Mouse (Mus musculus): ENCODE measurements at regions not wholly inside any gene's neighbourhood (a gene's known extent, or its start where the extent isn't known, plus 50 kb on each side); places are given as distances from the start of the nearest gene placed in this dataset.

DNA sequence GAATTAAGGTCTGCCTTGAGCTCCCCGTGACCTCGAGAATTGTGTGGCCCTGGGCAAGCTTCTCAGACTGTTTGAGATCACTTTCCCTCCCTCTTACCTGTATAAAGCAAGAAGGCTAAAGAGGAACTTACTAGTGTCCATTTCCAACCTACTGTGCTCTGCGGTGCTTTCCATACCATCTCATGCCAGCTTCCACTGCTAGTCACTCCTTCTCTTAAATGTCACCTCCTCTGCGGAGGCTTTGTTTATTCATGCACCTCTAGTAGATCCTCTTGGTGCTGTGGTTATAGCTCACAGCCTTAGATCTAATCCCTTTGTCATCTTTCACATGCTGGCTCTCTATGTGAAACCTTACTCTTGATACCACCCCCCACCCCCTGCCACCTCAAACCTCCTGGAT, 2310.3 kb upstream of the Lrrc6 start:
- H3K27me3 ChIP-seq (replicated peaks; ENCODE audit: control insufficient read depth, insufficient read depth, low read length) = no peaks in the 10 kb centered on the region
- H3K4me2 ChIP-seq (ENCODE audit: low read depth, low read length) = no peak overlapping the region
- no peak for ATAC-seq
- no peak overlapping the region for H3K9ac ChIP-seq (ENCODE audit: low read depth, low read length)
- H3K36me3 ChIP-seq (ENCODE audit: control insufficient read depth, insufficient read depth, low read length) = no peaks in the 10 kb centered on the region
- no peaks in the 10 kb centered on the region for H3K9me3 ChIP-seq (ENCODE audit: control insufficient read depth, low read length)
- no peak overlapping the region for H3K27ac ChIP-seq (ENCODE audit: low read length)
- 78% methylated on average over 4 of the region's 4 CpGs for WGBS
- H3K4me3 ChIP-seq (ENCODE audit: low read length) = no peak overlapping the region
- H3K4me1 ChIP-seq (ENCODE audit: control insufficient read depth, insufficient read depth, low read length) = no peaks in the 10 kb centered on the region

DNA sequence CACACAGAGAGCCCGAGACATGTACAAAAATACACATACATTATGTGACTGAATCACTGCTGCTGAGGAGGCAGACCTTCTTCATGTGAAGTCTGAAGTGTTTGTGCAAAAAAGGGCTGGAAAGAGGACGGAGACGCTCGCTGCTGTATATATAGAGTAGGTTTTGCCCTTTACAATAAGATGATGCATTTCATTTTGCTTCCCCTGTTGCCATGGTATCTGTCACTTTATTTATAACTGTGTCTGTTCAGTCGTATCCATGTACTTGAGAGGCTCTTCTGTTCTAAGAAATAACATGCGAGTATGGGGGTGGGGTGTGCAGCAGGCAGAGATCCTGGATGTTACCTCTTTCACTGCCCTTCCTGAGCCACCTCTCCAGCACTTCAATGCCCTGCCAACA, 2309.9 kb upstream of the Lrrc6 start:
- H3K9ac ChIP-seq (ENCODE audit: low read depth, low read length) = no peak overlapping the region
- H3K36me3 ChIP-seq (ENCODE audit: control insufficient read depth, insufficient read depth, low read length) = no peaks in the 10 kb centered on the region
- H3K4me2 ChIP-seq (ENCODE audit: low read depth, low read length) = no peak overlapping the region
- WGBS = 54% methylated on average over 6 of the region's 6 CpGs
- no peaks in the 10 kb centered on the region for H3K9me3 ChIP-seq (ENCODE audit: control insufficient read depth, low read length)
- H3K27ac ChIP-seq (ENCODE audit: low read length) = no peak overlapping the region
- H3K27me3 ChIP-seq (replicated peaks; ENCODE audit: control insufficient read depth, insufficient read depth, low read length) = no peaks in the 10 kb centered on the region
- H3K4me1 ChIP-seq (ENCODE audit: control insufficient read depth, insufficient read depth, low read length) = no peaks in the 10 kb centered on the region
- H3K4me3 ChIP-seq (ENCODE audit: low read length) = no peak overlapping the region
- ATAC-seq = no peak

DNA sequence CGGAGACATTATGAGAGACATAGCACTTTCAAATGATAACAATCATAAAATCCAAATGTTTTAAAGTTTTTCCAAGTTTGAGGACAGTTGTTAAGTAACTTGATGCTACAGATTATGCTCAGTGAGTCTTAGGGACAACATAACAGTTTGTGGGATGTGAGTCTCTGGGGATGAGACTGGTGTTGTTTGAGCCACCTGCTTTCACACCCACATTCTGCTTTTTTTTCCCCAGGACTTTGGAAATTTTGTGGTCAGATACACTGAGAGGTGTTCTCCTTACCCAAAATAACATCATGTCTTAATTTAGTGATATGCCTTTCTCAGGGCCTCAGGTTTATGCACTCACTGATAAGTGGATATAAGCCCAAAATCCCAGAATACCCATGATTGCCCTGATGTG, 2307.5 kb upstream of the Lrrc6 start:
- ATAC-seq = no peak
- WGBS = 87% methylated on average over 1 of the region's 1 CpGs
- H3K4me2 ChIP-seq (ENCODE audit: low read depth, low read length) = no peak overlapping the region
- no peaks in the 10 kb centered on the region for H3K4me1 ChIP-seq (ENCODE audit: control insufficient read depth, insufficient read depth, low read length)
- H3K4me3 ChIP-seq (ENCODE audit: low read length) = no peak overlapping the region
- H3K36me3 ChIP-seq (ENCODE audit: control insufficient read depth, insufficient read depth, low read length) = no peaks in the 10 kb centered on the region
- H3K27me3 ChIP-seq (replicated peaks; ENCODE audit: control insufficient read depth, insufficient read depth, low read length) = no peaks in the 10 kb centered on the region
- no peak overlapping the region for H3K9ac ChIP-seq (ENCODE audit: low read depth, low read length)
- H3K9me3 ChIP-seq (ENCODE audit: control insufficient read depth, low read length) = no peaks in the 10 kb centered on the region
- no peak overlapping the region for H3K27ac ChIP-seq (ENCODE audit: low read length)

DNA sequence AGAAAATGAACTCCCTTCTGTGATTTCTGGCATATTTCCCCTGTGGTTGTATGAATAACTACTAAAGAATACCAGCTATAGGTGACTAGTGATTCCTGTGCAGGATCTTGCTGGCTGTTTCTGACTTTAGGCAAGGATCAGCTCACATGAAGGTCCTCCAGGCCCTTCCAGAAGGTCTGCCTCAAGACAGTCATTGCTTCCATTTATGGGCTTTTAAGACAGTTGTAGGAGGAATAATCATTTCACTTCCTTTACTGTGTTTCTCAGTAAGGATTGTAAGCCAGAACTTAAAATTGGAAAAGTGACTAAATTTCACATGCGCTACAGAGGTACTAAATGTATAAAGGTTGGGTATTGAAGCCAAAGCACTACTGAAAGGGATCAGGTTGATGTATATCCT, 2303.5 kb upstream of the Lrrc6 start:
- Histone ChIP-seq H3K4me2 (ENCODE audit: low read depth, low read length) (no peak overlapping the region), H3K9me3 (ENCODE audit: control insufficient read depth, low read length) (no peaks in the 10 kb centered on the region), H3K4me1 (ENCODE audit: control insufficient read depth, insufficient read depth, low read length) (no peaks in the 10 kb centered on the region), H3K4me3 (ENCODE audit: low read length) (no peak overlapping the region), H3K27me3 (replicated peaks; ENCODE audit: control insufficient read depth, insufficient read depth, low read length) (no peaks in the 10 kb centered on the region), H3K9ac (ENCODE audit: low read depth, low read length) (no peak overlapping the region), H3K36me3 (ENCODE audit: control insufficient read depth, insufficient read depth, low read length) (no peaks in the 10 kb centered on the region), H3K27ac (ENCODE audit: low read length) (no peak overlapping the region)
- WGBS = 93% methylated on average over 1 of the region's 1 CpGs
- no peak for ATAC-seq

DNA sequence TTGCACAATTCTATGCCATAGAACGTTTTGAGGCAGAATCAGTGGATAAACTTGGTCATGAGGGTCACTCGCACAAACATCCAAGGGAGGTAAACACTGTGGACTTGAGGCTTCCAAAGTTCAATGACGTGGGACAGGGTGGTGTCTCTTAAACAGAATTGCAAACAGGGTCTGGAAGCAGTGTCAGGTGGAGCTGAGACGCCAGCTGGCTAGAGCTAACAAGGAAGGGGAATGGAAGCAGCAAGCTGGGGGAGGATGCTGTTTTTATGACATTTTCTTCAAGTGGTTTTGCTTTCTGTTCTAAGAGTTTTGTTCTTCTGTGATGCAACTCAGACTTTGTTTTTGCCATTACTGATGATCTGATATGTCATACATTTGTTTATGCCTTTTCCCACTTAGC, 2301.1 kb upstream of the Lrrc6 start:
- H3K9ac ChIP-seq (ENCODE audit: low read depth, low read length) = no peak overlapping the region
- WGBS = 71% methylated on average over 4 of the region's 4 CpGs
- H3K36me3 ChIP-seq (ENCODE audit: control insufficient read depth, insufficient read depth, low read length) = no peaks in the 10 kb centered on the region
- no peaks in the 10 kb centered on the region for H3K27me3 ChIP-seq (replicated peaks; ENCODE audit: control insufficient read depth, insufficient read depth, low read length)
- H3K4me1 ChIP-seq (ENCODE audit: control insufficient read depth, insufficient read depth, low read length) = no peaks in the 10 kb centered on the region
- no peak overlapping the region for H3K4me2 ChIP-seq (ENCODE audit: low read depth, low read length)
- no peak overlapping the region for H3K27ac ChIP-seq (ENCODE audit: low read length)
- no peak overlapping the region for H3K4me3 ChIP-seq (ENCODE audit: low read length)
- H3K9me3 ChIP-seq (ENCODE audit: control insufficient read depth, low read length) = no peaks in the 10 kb centered on the region
- ATAC-seq = no peak

DNA sequence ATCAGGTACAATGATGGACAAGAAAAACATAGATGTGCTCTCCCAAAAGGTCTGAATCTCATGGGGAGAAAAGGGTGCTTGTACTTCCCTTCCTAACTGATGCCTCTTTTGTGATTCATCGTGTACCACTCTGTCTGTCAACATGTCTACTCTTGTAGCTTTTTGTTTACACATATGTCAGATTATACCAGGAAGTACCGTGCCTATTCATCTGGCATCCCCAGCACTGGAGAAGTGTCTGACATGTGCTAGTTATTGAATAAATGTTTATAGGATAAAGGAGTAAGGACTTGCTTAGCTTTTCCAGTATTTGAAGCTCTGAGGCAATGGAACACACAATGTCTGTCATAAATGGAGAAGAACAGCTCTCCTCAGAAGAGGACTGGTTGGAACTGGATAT, 2296.7 kb upstream of the Lrrc6 start:
- H3K4me2 ChIP-seq (ENCODE audit: low read depth, low read length) = no peak overlapping the region
- no peaks in the 10 kb centered on the region for H3K9me3 ChIP-seq (ENCODE audit: control insufficient read depth, low read length)
- no peaks in the 10 kb centered on the region for H3K4me1 ChIP-seq (ENCODE audit: control insufficient read depth, insufficient read depth, low read length)
- H3K27ac ChIP-seq (ENCODE audit: low read length) = no peak overlapping the region
- no peak overlapping the region for H3K4me3 ChIP-seq (ENCODE audit: low read length)
- ATAC-seq = no peak
- H3K27me3 ChIP-seq (replicated peaks; ENCODE audit: control insufficient read depth, insufficient read depth, low read length) = no peaks in the 10 kb centered on the region
- H3K9ac ChIP-seq (ENCODE audit: low read depth, low read length) = no peak overlapping the region
- 76% methylated on average over 2 of the region's 2 CpGs for WGBS
- H3K36me3 ChIP-seq (ENCODE audit: control insufficient read depth, insufficient read depth, low read length) = no peaks in the 10 kb centered on the region

DNA sequence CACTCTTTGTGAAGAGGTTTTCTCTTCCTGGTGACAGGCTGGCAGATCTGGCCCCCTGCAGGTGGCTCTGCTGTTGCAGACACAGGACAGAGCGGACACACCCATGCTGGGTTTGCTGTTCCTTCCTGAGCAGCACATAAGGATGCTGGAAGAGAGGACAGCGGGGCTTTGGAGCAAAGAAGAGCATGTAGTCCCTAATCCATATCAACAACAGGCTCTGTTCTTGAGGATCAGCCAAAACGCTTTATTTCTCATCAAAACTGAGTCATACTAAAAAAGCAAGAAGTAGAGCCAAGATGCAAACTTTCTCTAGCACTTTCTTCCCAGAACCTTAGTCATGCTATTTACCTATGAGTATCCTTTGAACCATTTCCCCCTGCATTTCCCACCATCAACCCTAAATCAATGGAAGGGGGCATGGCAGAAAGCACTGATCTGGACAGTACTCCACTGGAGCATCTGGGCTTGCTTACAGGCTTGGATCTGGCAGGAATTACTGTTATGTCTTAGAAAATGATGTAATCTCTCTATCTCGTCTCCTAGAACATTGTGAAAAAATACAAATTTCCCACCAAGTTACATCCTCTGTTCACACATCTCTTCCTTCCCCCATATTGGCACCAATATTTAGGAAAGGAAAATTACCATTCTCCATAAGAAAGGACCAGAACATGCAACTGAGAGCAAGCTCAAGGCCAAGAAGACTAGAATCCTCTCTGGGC, 2294.7 kb upstream of the Lrrc6 start:
- no peaks in the 10 kb centered on the region for H3K4me1 ChIP-seq (ENCODE audit: control insufficient read depth, insufficient read depth, low read length)
- H3K4me3 ChIP-seq (ENCODE audit: low read length) = no peak overlapping the region
- ATAC-seq = no peak
- no peaks in the 10 kb centered on the region for H3K9me3 ChIP-seq (ENCODE audit: control insufficient read depth, low read length)
- whole genome bisulfite sequencing = 67% methylated on average over 4 of the region's 4 CpGs
- no peaks in the 10 kb centered on the region for H3K27me3 ChIP-seq (replicated peaks; ENCODE audit: control insufficient read depth, insufficient read depth, low read length)
- no peak overlapping the region for H3K9ac ChIP-seq (ENCODE audit: low read depth, low read length)
- H3K27ac ChIP-seq (ENCODE audit: low read length) = no peak overlapping the region
- no peak overlapping the region for H3K4me2 ChIP-seq (ENCODE audit: low read depth, low read length)
- H3K36me3 ChIP-seq (ENCODE audit: control insufficient read depth, insufficient read depth, low read length) = no peaks in the 10 kb centered on the region

DNA sequence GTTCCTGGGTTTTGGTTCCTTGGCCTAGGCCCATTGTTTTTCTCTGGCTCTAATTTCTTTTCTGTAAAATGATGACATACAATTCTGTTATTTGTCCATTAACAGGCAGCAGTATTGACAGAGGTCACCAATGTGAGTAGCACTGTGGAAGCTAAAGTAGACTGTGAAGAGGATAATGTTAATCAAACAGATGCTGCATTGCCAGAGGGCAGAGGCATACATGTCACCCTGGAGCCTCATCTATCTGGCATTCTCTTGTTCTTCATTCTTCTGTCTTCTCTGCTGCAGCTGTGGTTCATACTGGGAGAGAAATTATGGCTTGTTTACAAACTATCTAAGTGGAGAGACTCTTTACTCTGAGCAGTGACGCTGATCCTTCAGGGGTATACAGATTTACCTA, 2259.2 kb upstream of the Lrrc6 start:
- no peak overlapping the region for H3K9ac ChIP-seq (ENCODE audit: low read depth, low read length)
- no peaks in the 10 kb centered on the region for H3K27me3 ChIP-seq (replicated peaks; ENCODE audit: control insufficient read depth, insufficient read depth, low read length)
- no peak overlapping the region for H3K4me3 ChIP-seq (ENCODE audit: low read length)
- no peak overlapping the region for H3K4me2 ChIP-seq (ENCODE audit: low read depth, low read length)
- no peaks in the 10 kb centered on the region for H3K36me3 ChIP-seq (ENCODE audit: control insufficient read depth, insufficient read depth, low read length)
- no peak overlapping the region for H3K27ac ChIP-seq (ENCODE audit: low read length)
- H3K4me1 ChIP-seq (ENCODE audit: control insufficient read depth, insufficient read depth, low read length) = no peaks in the 10 kb centered on the region
- no peaks in the 10 kb centered on the region for H3K9me3 ChIP-seq (ENCODE audit: control insufficient read depth, low read length)
- 39% methylated on average over 1 of the region's 1 CpGs for WGBS
- no peak for ATAC-seq

DNA sequence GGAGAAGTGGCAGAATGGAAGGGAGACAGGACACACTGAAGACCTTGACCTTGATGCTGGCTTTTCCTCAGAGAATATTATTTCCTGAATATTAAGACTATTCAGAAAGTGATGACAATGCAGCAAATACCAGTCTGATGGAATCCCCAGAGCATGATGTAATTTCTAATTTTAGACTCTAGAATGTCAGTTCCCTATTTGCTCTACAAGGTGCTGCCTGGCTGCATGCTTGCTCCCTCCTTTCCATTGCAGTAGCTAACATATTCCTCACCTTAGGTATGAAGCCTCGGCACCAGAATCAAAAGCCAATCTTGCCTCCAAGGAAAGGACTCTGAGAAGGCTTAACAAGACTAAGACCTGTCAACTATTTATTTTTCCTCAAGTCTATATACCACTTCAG, 2254.5 kb upstream of the Lrrc6 start:
- no peak overlapping the region for H3K4me2 ChIP-seq (ENCODE audit: low read depth, low read length)
- no peaks in the 10 kb centered on the region for H3K4me1 ChIP-seq (ENCODE audit: control insufficient read depth, insufficient read depth, low read length)
- H3K36me3 ChIP-seq (ENCODE audit: control insufficient read depth, insufficient read depth, low read length) = no peaks in the 10 kb centered on the region
- no peaks in the 10 kb centered on the region for H3K9me3 ChIP-seq (ENCODE audit: control insufficient read depth, low read length)
- WGBS = 78% methylated on average over 1 of the region's 1 CpGs
- no peaks in the 10 kb centered on the region for H3K27me3 ChIP-seq (replicated peaks; ENCODE audit: control insufficient read depth, insufficient read depth, low read length)
- H3K4me3 ChIP-seq (ENCODE audit: low read length) = no peak overlapping the region
- no peak for ATAC-seq
- no peak overlapping the region for H3K27ac ChIP-seq (ENCODE audit: low read length)
- no peak overlapping the region for H3K9ac ChIP-seq (ENCODE audit: low read depth, low read length)

DNA sequence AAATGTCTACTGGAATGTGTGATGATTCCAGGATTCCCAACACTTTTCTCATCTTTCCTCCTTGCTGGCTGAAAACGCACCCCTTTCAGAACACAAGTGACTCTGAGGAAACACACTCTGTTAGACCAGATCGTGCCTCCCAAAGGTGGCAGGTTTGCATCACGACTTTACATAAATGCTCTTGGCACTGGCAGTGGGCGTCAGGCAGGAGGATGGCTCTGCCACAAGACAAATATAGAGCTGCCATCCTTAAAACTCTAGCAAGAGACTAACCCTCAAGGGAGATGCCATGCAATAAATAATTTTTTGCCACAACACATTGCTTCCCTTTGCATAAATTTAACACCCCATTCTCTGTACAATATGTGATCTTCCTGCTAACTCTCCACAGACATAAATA, 2254.1 kb upstream of the Lrrc6 start:
- Histone ChIP-seq H3K27ac (ENCODE audit: low read length) (no peak overlapping the region), H3K9ac (ENCODE audit: low read depth, low read length) (no peak overlapping the region), H3K9me3 (ENCODE audit: control insufficient read depth, low read length) (no peaks in the 10 kb centered on the region), H3K27me3 (replicated peaks; ENCODE audit: control insufficient read depth, insufficient read depth, low read length) (no peaks in the 10 kb centered on the region), H3K4me1 (ENCODE audit: control insufficient read depth, insufficient read depth, low read length) (no peaks in the 10 kb centered on the region), H3K4me2 (ENCODE audit: low read depth, low read length) (no peak overlapping the region), H3K4me3 (ENCODE audit: low read length) (no peak overlapping the region), H3K36me3 (ENCODE audit: control insufficient read depth, insufficient read depth, low read length) (no peaks in the 10 kb centered on the region)
- WGBS = 74% methylated on average over 4 of the region's 4 CpGs
- ATAC-seq = no peak
